Mouse (Mus musculus): ENCODE measurements around the gene Eif3m. TPM values are rescaled to one million over a fixed set of nuclear protein-coding genes. Genes with fewer than 3 reads are reported as not detected.

Eif3m gene
- 194 and 200 TPM in 2 replicates for polyA plus RNA-seq (2014; fragmentation: Nextera tagmentation; extraction: Ambion mirVana)

GRCm38 (mm10) chr2:105016967-105017287 is at the start of gene Eif3m:
Gene Eif3m (minus strand): TSS chr2:105017080.
- Histone ChIP-seq H3K36me3 (ENCODE audit: control insufficient read depth, insufficient read depth, low read length) (peaks cover 14% of the 10 kb centered on the region), H3K4me2 (ENCODE audit: low read depth, low read length) (peak within 1 kb of the TSS; percentile 86), H3K27me3 (ENCODE audit: control insufficient read depth, insufficient read depth, low read length) (no peaks in the 10 kb centered on the region), H3K4me1 (ENCODE audit: control insufficient read depth, insufficient read depth, low read length) (peaks cover 8% of the 10 kb centered on the region; the same call in 1 of the 2 replicates), H3K9ac (replicated peaks; ENCODE audit: low read depth, low read length) (peak within 1 kb of the TSS; percentile 91), H3K4me3 (ENCODE audit: low read depth, low read length) (peak within 1 kb of the TSS; percentile 97), H3K27ac (ENCODE audit: low read depth, low read length) (peak within 1 kb of the TSS; percentile 72), H3K9me3 (ENCODE audit: control insufficient read depth, low read length) (no peaks in the 10 kb centered on the region)
- 2% methylated on average over 14 of the region's 25 CpGs for WGBS
- ATAC-seq (ENCODE audit: low read depth) = peak; percentile 100

- ATAC-seq (ENCODE audit: low read depth) = no peak
- H3K4me3 ChIP-seq (ENCODE audit: low read depth, low read length) = no peak overlapping the region
- no peak overlapping the region for H3K27ac ChIP-seq (ENCODE audit: low read depth, low read length)
- H3K4me1 ChIP-seq (ENCODE audit: control insufficient read depth, insufficient read depth, low read length) = no peaks in the 10 kb centered on the region
- no peaks in the 10 kb centered on the region for H3K36me3 ChIP-seq (ENCODE audit: control insufficient read depth, insufficient read depth, low read length)
- H3K4me2 ChIP-seq (ENCODE audit: low read depth, low read length) = no peak overlapping the region
- H3K27me3 ChIP-seq (ENCODE audit: control insufficient read depth, insufficient read depth, low read length) = no peaks in the 10 kb centered on the region
- no peaks in the 10 kb centered on the region for H3K9me3 ChIP-seq (ENCODE audit: control insufficient read depth, low read length)
- H3K9ac ChIP-seq (replicated peaks; ENCODE audit: low read depth, low read length) = no peak overlapping the region
- WGBS = 56% methylated on average over 7 of the region's 7 CpGs
These were observed 46.0 kb upstream of the Eif3m start for GRCm38 (mm10) chr2:105062741-105063372.

- H3K9me3 ChIP-seq (ENCODE audit: control insufficient read depth, low read length) = no peaks in the 10 kb centered on the region
- H3K9ac ChIP-seq (replicated peaks; ENCODE audit: low read depth, low read length) = no peak overlapping the region
- WGBS = 84% methylated on average over 7 of the region's 7 CpGs
- no peak overlapping the region for H3K27ac ChIP-seq (ENCODE audit: low read depth, low read length)
- no peaks in the 10 kb centered on the region for H3K36me3 ChIP-seq (ENCODE audit: control insufficient read depth, insufficient read depth, low read length)
- no peak for ATAC-seq (ENCODE audit: low read depth)
- H3K4me2 ChIP-seq (ENCODE audit: low read depth, low read length) = no peak overlapping the region
- H3K27me3 ChIP-seq (ENCODE audit: control insufficient read depth, insufficient read depth, low read length) = no peaks in the 10 kb centered on the region
- no peaks in the 10 kb centered on the region for H3K4me1 ChIP-seq (ENCODE audit: control insufficient read depth, insufficient read depth, low read length)
- H3K4me3 ChIP-seq (ENCODE audit: low read depth, low read length) = no peak overlapping the region
These were observed 41.8 kb upstream of the Eif3m start for GRCm38 (mm10) chr2:105058577-105059116.

GRCm38 (mm10) chr2:105055529-105055928 is 38.6 kb upstream of the Eif3m start:
- Histone ChIP-seq H3K4me1 (ENCODE audit: control insufficient read depth, insufficient read depth, low read length) (no peaks in the 10 kb centered on the region), H3K27me3 (ENCODE audit: control insufficient read depth, insufficient read depth, low read length) (no peaks in the 10 kb centered on the region), H3K36me3 (ENCODE audit: control insufficient read depth, insufficient read depth, low read length) (no peaks in the 10 kb centered on the region), H3K4me2 (ENCODE audit: low read depth, low read length) (no peak overlapping the region), H3K27ac (ENCODE audit: low read depth, low read length) (no peak overlapping the region), H3K4me3 (ENCODE audit: low read depth, low read length) (no peak overlapping the region), H3K9ac (replicated peaks; ENCODE audit: low read depth, low read length) (no peak overlapping the region), H3K9me3 (ENCODE audit: control insufficient read depth, low read length) (no peaks in the 10 kb centered on the region)
- ATAC-seq (ENCODE audit: low read depth) = no peak
- WGBS = 91% methylated on average over 1 of the region's 1 CpGs

GRCm38 (mm10) chr2:105048301-105048700 is 31.4 kb upstream of the Eif3m start:
- H3K4me2 ChIP-seq (ENCODE audit: low read depth, low read length) = no peak overlapping the region
- no peak overlapping the region for H3K9ac ChIP-seq (replicated peaks; ENCODE audit: low read depth, low read length)
- H3K4me3 ChIP-seq (ENCODE audit: low read depth, low read length) = no peak overlapping the region
- H3K27ac ChIP-seq (ENCODE audit: low read depth, low read length) = no peak overlapping the region
- no peaks in the 10 kb centered on the region for H3K4me1 ChIP-seq (ENCODE audit: control insufficient read depth, insufficient read depth, low read length)
- H3K36me3 ChIP-seq (ENCODE audit: control insufficient read depth, insufficient read depth, low read length) = no peaks in the 10 kb centered on the region
- H3K9me3 ChIP-seq (ENCODE audit: control insufficient read depth, low read length) = no peaks in the 10 kb centered on the region
- 55% methylated on average over 1 of the region's 1 CpGs for WGBS
- no peak for ATAC-seq (ENCODE audit: low read depth)
- H3K27me3 ChIP-seq (ENCODE audit: control insufficient read depth, insufficient read depth, low read length) = no peaks in the 10 kb centered on the region

GRCm38 (mm10) chr2:105043152-105043551 is 26.3 kb upstream of the Eif3m start:
- 23% methylated on average over 4 of the region's 4 CpGs for WGBS
- no peak overlapping the region for H3K4me2 ChIP-seq (ENCODE audit: low read depth, low read length)

GRCm38 (mm10) chr2:105040859-105041258 is 24.0 kb upstream of the Eif3m start:
- Histone ChIP-seq H3K36me3 (ENCODE audit: control insufficient read depth, insufficient read depth, low read length) (no peaks in the 10 kb centered on the region), H3K27me3 (ENCODE audit: control insufficient read depth, insufficient read depth, low read length) (no peaks in the 10 kb centered on the region), H3K9me3 (ENCODE audit: control insufficient read depth, low read length) (no peaks in the 10 kb centered on the region), H3K9ac (replicated peaks; ENCODE audit: low read depth, low read length) (no peak overlapping the region), H3K4me3 (ENCODE audit: low read depth, low read length) (no peak overlapping the region), H3K4me2 (ENCODE audit: low read depth, low read length) (no peak overlapping the region), H3K4me1 (ENCODE audit: control insufficient read depth, insufficient read depth, low read length) (no peaks in the 10 kb centered on the region), H3K27ac (ENCODE audit: low read depth, low read length) (no peak overlapping the region)
- ATAC-seq (ENCODE audit: low read depth) = no peak
- 71% methylated on average over 4 of the region's 4 CpGs for WGBS

More at GRCm38 (mm10) chr2:105043152-105043551, 26.3 kb upstream of the Eif3m start:
- Histone ChIP-seq H3K9me3 (ENCODE audit: control insufficient read depth, low read length) (no peaks in the 10 kb centered on the region), H3K36me3 (ENCODE audit: control insufficient read depth, insufficient read depth, low read length) (no peaks in the 10 kb centered on the region), H3K9ac (replicated peaks; ENCODE audit: low read depth, low read length) (no peak overlapping the region), H3K27me3 (ENCODE audit: control insufficient read depth, insufficient read depth, low read length) (no peaks in the 10 kb centered on the region), H3K4me1 (ENCODE audit: control insufficient read depth, insufficient read depth, low read length) (no peaks in the 10 kb centered on the region), H3K27ac (ENCODE audit: low read depth, low read length) (no peak overlapping the region), H3K4me3 (ENCODE audit: low read depth, low read length) (no peak overlapping the region)
- no peak for ATAC-seq (ENCODE audit: low read depth)

- 96% methylated on average over 5 of the region's 5 CpGs for WGBS
- ATAC-seq (ENCODE audit: low read depth) = no peak
These were observed 22.0 kb upstream of the Eif3m start for GRCm38 (mm10) chr2:105038879-105039278.

GRCm38 (mm10) chr2:105037956-105038569 is 21.2 kb upstream of the Eif3m start:
- no peaks in the 10 kb centered on the region for H3K36me3 ChIP-seq (ENCODE audit: control insufficient read depth, insufficient read depth, low read length)
- WGBS = 83% methylated on average over 7 of the region's 7 CpGs
- no peak overlapping the region for H3K9ac ChIP-seq (replicated peaks; ENCODE audit: low read depth, low read length)
- no peaks in the 10 kb centered on the region for H3K27me3 ChIP-seq (ENCODE audit: control insufficient read depth, insufficient read depth, low read length)
- H3K27ac ChIP-seq (ENCODE audit: low read depth, low read length) = no peak overlapping the region
- H3K4me2 ChIP-seq (ENCODE audit: low read depth, low read length) = no peak overlapping the region
- no peaks in the 10 kb centered on the region for H3K4me1 ChIP-seq (ENCODE audit: control insufficient read depth, insufficient read depth, low read length)
- no peak for ATAC-seq (ENCODE audit: low read depth)
- no peaks in the 10 kb centered on the region for H3K9me3 ChIP-seq (ENCODE audit: control insufficient read depth, low read length)
- no peak overlapping the region for H3K4me3 ChIP-seq (ENCODE audit: low read depth, low read length)

More at GRCm38 (mm10) chr2:105038879-105039278, 22.0 kb upstream of the Eif3m start:
- Histone ChIP-seq H3K36me3 (ENCODE audit: control insufficient read depth, insufficient read depth, low read length) (no peaks in the 10 kb centered on the region), H3K27me3 (ENCODE audit: control insufficient read depth, insufficient read depth, low read length) (no peaks in the 10 kb centered on the region), H3K4me2 (ENCODE audit: low read depth, low read length) (no peak overlapping the region), H3K27ac (ENCODE audit: low read depth, low read length) (no peak overlapping the region), H3K4me3 (ENCODE audit: low read depth, low read length) (no peak overlapping the region), H3K9ac (replicated peaks; ENCODE audit: low read depth, low read length) (no peak overlapping the region), H3K4me1 (ENCODE audit: control insufficient read depth, insufficient read depth, low read length) (no peaks in the 10 kb centered on the region), H3K9me3 (ENCODE audit: control insufficient read depth, low read length) (no peaks in the 10 kb centered on the region)

All from neural tube, embryonic 14.5 days (tissue).